Mouse (Mus musculus): ENCODE results near the gene Pla2g15.

DNA sequence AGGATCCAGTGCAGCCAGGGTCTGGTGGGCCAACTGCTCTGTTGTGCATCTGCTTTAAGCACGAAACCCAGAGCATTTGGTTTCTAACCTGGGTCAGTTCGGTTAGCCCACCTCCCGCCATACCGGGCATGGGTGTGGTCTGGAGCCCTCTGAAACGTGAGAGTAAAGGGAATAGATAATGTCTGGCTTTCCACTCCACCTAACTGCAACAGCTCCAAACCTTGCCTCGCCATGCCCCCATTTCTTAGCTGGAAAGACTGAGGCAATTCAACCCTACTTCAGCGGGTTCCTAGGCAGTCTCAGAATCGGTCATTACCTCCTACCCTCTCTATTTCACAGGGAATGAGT is 428 bp downstream of the Pla2g15 start:
- TF ChIP-seq EP300 (IDR thresholded peaks at IDR 0.05; ENCODE audit: insufficient read depth, low read depth, low read length) (no peak), CTCF (IDR thresholded peaks at IDR 0.05) (no peak)
